Mouse (Mus musculus): ENCODE data around the gene Faim2. TPM values are rescaled to one million over a fixed set of nuclear protein-coding genes. Genes with fewer than 3 reads are reported as not detected.

Faim2 gene
- polyA plus RNA-seq, 1 experiment from 2014 or later: 0.17 TPM

- no peak overlapping the region for H3K9ac ChIP-seq
- H3K36me3 ChIP-seq: no peaks in the 10 kb centered on the region
- peaks cover 2% of the 10 kb centered on the region for H3K4me1 ChIP-seq
- H3K9me3 ChIP-seq: no peaks in the 10 kb centered on the region
- no peak overlapping the region for H3K4me3 ChIP-seq
- WGBS: 45% methylated on average over 11 of the region's 11 CpGs
- no peak overlapping the region for H3K27ac ChIP-seq
- no peak for ATAC-seq (ENCODE audit: insufficient number of reproducible peaks, low FRiP score, low TSS enrichment, low read depth)
- H3K27me3 ChIP-seq: 0 out of 2 replicates have a peak, but pooled peaks cover 5% of the 10 kb centered on the region
- no peak overlapping the region for H3K4me2 ChIP-seq
These were observed 9.2 kb upstream of the Faim2 start for GRCm38 (mm10) chr15:99536889-99537862.

DNA sequence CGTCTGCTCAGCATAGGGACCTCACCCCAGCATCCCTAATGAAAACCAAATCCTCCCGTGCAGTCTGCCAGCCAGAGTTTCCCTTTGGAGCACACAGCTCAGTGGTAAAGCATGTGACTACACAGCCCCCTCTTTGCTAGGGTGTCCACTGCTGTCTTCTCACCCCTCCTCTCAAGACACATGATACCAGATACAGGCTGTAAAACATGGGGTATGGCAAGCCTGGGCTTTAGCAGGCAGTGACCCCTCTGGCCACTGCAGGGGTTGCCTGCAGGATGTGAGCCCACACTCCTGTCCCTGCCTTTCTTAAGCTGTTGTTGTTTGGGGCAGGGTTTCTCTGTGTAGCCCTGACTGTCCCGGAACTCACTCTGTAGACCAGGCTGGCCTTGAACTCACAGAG, 4.1 kb upstream of the Faim2 start:
- ATAC-seq (ENCODE audit: insufficient number of reproducible peaks, low FRiP score, low TSS enrichment, low read depth): no peak

DNA sequence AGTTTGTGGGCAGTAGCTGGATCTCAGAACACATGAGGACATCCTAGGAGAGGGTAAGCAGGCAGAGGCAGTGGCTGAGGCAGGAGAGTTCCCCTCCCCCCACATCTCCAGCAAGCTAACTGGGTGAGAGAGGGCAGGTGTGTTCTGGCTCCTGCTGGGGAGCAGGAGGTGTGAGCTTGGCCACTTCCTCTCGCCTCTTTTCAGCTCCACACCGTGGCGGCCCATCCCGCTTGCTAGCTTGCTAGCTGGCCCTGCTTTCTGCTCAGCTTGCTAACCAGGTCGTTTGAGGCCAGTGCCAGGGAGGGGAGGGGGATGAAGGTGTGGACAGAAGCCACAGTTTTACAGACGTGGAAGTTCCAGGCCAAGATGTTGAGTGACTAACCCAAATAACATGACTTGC, 3.2 kb upstream of the Faim2 start:
- no peak overlapping the region for H3K27ac ChIP-seq
- peaks cover 22% of the 10 kb centered on the region for H3K4me1 ChIP-seq
- H3K9me3 ChIP-seq: no peaks in the 10 kb centered on the region
- no peak for ATAC-seq (ENCODE audit: insufficient number of reproducible peaks, low FRiP score, low TSS enrichment, low read depth)
- H3K9ac ChIP-seq: no peak overlapping the region
- no peaks in the 10 kb centered on the region for H3K36me3 ChIP-seq
- H3K4me3 ChIP-seq: no peak overlapping the region
- H3K4me2 ChIP-seq: no peak overlapping the region
- WGBS: 28% methylated on average over 6 of the region's 6 CpGs
- H3K27me3 ChIP-seq: peaks cover 34% of the 10 kb centered on the region

More for the DNA sequence above, 4.1 kb upstream of the Faim2 start:
- 37% methylated on average over 3 of the region's 3 CpGs for WGBS
- no peaks in the 10 kb centered on the region for H3K9me3 ChIP-seq
- no peak overlapping the region for H3K27ac ChIP-seq
- H3K4me1 ChIP-seq: peaks cover 22% of the 10 kb centered on the region
- no peaks in the 10 kb centered on the region for H3K36me3 ChIP-seq
- no peak overlapping the region for H3K9ac ChIP-seq
- H3K4me3 ChIP-seq: no peak overlapping the region
- H3K4me2 ChIP-seq: no peak overlapping the region
- H3K27me3 ChIP-seq: peaks cover 34% of the 10 kb centered on the region

DNA sequence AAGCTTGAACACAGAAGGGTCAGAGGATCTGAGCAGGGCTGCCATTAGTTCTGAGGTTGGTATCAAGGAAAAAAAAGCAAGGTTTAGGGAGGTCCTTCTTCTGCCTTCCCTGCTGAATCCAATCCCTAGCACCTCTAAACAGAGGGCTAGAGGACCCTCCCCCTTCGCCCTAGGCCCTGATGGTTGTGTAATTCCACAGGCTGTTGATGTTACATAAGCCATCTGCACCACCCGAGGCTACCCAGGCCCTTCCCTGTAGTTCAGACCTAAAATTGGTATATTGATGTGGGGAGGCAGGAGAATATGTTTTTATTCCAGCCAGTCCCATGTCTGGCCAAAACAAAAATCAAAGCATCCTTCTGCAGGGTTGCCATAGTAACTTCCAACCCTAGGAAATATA, 1.3 kb downstream of the Faim2 start:
- peaks cover 34% of the 10 kb centered on the region for H3K27me3 ChIP-seq

DNA sequence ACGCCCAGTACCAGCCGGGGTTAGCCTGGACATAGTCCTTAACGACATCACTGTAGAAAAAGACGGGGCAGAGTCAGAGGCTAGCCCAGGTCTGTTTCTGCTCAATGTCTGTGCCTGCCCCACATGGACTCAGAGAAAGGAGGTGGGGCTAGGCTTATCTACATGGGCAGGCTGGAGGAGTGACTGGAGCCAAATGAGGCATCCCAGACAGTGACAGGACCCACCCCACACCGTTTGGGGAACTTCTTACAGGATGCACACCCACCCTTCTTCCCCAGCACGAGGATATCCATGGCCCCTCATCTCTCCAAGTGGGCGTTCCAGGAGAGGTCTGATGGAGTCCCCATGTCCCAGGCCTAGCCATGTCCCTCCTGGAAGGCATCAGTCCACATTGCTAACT, 7.7 kb downstream of the Faim2 start:
- H3K4me3 ChIP-seq: no peak overlapping the region
- WGBS: 74% methylated on average over 7 of the region's 7 CpGs
- H3K36me3 ChIP-seq: no peaks in the 10 kb centered on the region
- no peak overlapping the region for H3K27ac ChIP-seq
- no peaks in the 10 kb centered on the region for H3K9me3 ChIP-seq
- no peak overlapping the region for H3K9ac ChIP-seq
- peaks cover 13% of the 10 kb centered on the region; the same call in 1 of the 2 replicates for H3K27me3 ChIP-seq
- no peak overlapping the region for H3K4me2 ChIP-seq
- 0 out of 2 replicates have a peak, but pooled peaks cover 5% of the 10 kb centered on the region for H3K4me1 ChIP-seq
- no peak for ATAC-seq (ENCODE audit: insufficient number of reproducible peaks, low FRiP score, low TSS enrichment, low read depth)

More for the DNA sequence above, 1.3 kb downstream of the Faim2 start:
- no peak overlapping the region for H3K27ac ChIP-seq
- WGBS: 49% methylated on average over 2 of the region's 2 CpGs
- H3K9me3 ChIP-seq: no peaks in the 10 kb centered on the region
- H3K36me3 ChIP-seq: no peaks in the 10 kb centered on the region
- no peak overlapping the region for H3K9ac ChIP-seq
- ATAC-seq (ENCODE audit: insufficient number of reproducible peaks, low FRiP score, low TSS enrichment, low read depth): no peak
- H3K4me1 ChIP-seq: peaks cover 15% of the 10 kb centered on the region
- H3K4me2 ChIP-seq: no peak overlapping the region
- H3K4me3 ChIP-seq: no peak overlapping the region

DNA sequence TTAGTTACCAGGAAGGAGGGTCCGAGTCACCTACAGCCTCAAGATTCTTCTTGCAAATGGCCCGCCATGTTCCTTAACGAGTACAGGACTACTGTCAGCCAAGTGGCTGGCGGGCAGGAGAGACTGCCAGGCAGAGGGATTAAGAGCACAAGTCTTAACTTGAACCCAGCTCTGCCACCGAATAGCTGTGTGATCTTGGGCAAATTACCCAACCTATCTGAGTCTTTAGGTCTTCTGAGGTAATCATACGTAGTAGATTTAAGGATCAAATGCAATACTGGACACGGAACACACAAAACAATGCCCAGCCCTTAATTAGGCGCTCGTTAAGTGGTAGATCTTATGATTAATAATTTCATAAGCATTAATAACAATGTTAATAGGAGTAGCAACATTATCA, 8.3 kb downstream of the Faim2 start:
- no peak overlapping the region for H3K4me3 ChIP-seq
- no peak overlapping the region for H3K9ac ChIP-seq
- H3K4me2 ChIP-seq: no peak overlapping the region
- 89% methylated on average over 9 of the region's 9 CpGs for WGBS
- no peaks in the 10 kb centered on the region for H3K36me3 ChIP-seq
- ATAC-seq (ENCODE audit: insufficient number of reproducible peaks, low FRiP score, low TSS enrichment, low read depth): no peak
- no peak overlapping the region for H3K27ac ChIP-seq
- peaks cover 13% of the 10 kb centered on the region; the same call in 1 of the 2 replicates for H3K27me3 ChIP-seq
- no peaks in the 10 kb centered on the region for H3K9me3 ChIP-seq
- 0 out of 2 replicates have a peak, but pooled peaks cover 5% of the 10 kb centered on the region for H3K4me1 ChIP-seq

DNA sequence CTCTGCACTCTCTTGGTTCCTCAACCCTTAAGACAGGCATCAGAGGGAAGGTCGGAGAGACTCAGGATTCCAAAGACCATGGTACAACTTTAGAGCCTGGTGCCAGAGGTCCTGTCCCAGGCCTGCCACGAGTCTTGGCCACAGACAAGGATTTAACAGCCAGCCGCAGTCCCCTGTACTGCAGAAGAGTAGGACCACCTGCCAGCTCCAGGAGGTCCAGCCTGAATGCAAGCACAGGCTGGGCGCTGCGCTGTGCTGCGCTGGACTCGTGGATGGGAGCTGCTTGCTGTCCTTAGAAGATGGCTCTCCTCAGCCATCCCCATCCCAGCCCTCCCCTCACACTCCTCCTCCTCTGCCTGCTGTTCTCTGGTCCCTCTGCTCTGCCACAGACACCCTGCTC, 10.2 kb downstream of the Faim2 start:
- H3K9ac ChIP-seq: no peak overlapping the region
- 0 out of 2 replicates have a peak, but pooled peaks cover 5% of the 10 kb centered on the region for H3K4me1 ChIP-seq
- H3K27me3 ChIP-seq: peaks cover 13% of the 10 kb centered on the region; the same call in 1 of the 2 replicates
- no peak overlapping the region for H3K27ac ChIP-seq
- no peak overlapping the region for H3K4me2 ChIP-seq
- 64% methylated on average over 7 of the region's 7 CpGs for WGBS
- ATAC-seq (ENCODE audit: insufficient number of reproducible peaks, low FRiP score, low TSS enrichment, low read depth): no peak
- no peaks in the 10 kb centered on the region for H3K36me3 ChIP-seq
- no peak overlapping the region for H3K4me3 ChIP-seq
- H3K9me3 ChIP-seq: no peaks in the 10 kb centered on the region

- H3K4me3 ChIP-seq: no peak overlapping the region
- H3K9ac ChIP-seq: no peak overlapping the region
- H3K4me1 ChIP-seq: peaks cover 13% of the 10 kb centered on the region
- ATAC-seq (ENCODE audit: insufficient number of reproducible peaks, low FRiP score, low TSS enrichment, low read depth): no peak
- H3K4me2 ChIP-seq: no peak overlapping the region
- H3K27ac ChIP-seq: no peak overlapping the region
- no peaks in the 10 kb centered on the region for H3K9me3 ChIP-seq
- WGBS: 35% methylated on average over 8 of the region's 8 CpGs
- peaks cover 13% of the 10 kb centered on the region; the same call in 1 of the 2 replicates for H3K27me3 ChIP-seq
- no peaks in the 10 kb centered on the region for H3K36me3 ChIP-seq
These were observed 11.2 kb downstream of the Faim2 start for GRCm38 (mm10) chr15:99516715-99517114.

- Histone ChIP-seq H3K27ac (no peak overlapping the region), H3K36me3 (no peaks in the 10 kb centered on the region), H3K4me1 (peaks cover 18% of the 10 kb centered on the region), H3K4me2 (no peak overlapping the region), H3K4me3 (no peak overlapping the region), H3K9ac (no peak overlapping the region), H3K9me3 (no peaks in the 10 kb centered on the region), H3K27me3 (peaks cover 10% of the 10 kb centered on the region; the same call in 1 of the 2 replicates)
- 74% methylated on average over 15 of the region's 15 CpGs for WGBS
- no peak for ATAC-seq (ENCODE audit: insufficient number of reproducible peaks, low FRiP score, low TSS enrichment, low read depth)
These were observed 16.0 kb downstream of the Faim2 start for GRCm38 (mm10) chr15:99511797-99512525.

- no peak overlapping the region for H3K9ac ChIP-seq
- H3K4me3 ChIP-seq: no peak overlapping the region
- WGBS: 52% methylated on average over 3 of the region's 3 CpGs
- no peak overlapping the region for H3K4me2 ChIP-seq
- H3K9me3 ChIP-seq: no peaks in the 10 kb centered on the region
- ATAC-seq (ENCODE audit: insufficient number of reproducible peaks, low FRiP score, low TSS enrichment, low read depth): no peak
- H3K27me3 ChIP-seq: peaks cover under 1% of the 10 kb centered on the region; the same call in 1 of the 2 replicates
- H3K27ac ChIP-seq: no peak overlapping the region
- H3K36me3 ChIP-seq: no peaks in the 10 kb centered on the region
- peaks cover 23% of the 10 kb centered on the region for H3K4me1 ChIP-seq
These were observed 17.3 kb downstream of the Faim2 start for GRCm38 (mm10) chr15:99510621-99511020.

DNA sequence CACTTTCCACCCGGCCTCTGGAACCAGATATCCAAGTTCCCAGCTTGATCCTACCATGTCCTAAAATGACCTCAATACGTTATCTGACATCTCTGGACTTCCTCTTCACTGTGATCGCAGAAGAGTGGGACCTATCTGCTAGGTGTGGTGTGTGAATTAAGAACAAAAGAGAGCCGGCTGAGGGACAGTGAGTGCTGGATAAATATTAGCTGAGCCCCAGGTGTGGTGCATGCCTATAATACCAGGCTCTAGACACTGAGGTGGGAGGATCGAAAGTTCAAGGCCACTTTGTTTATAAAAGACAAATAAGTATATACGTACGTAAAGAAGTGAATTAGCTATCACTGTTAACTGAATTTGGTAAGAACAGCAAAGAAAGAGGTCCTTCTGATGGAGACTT, 18.1 kb downstream of the Faim2 start:
- no peak overlapping the region for H3K9ac ChIP-seq
- WGBS: 84% methylated on average over 7 of the region's 7 CpGs
- H3K4me2 ChIP-seq: no peak overlapping the region
- no peak overlapping the region for H3K27ac ChIP-seq
- no peaks in the 10 kb centered on the region for H3K36me3 ChIP-seq
- peaks cover 28% of the 10 kb centered on the region for H3K4me1 ChIP-seq
- no peaks in the 10 kb centered on the region for H3K9me3 ChIP-seq
- H3K4me3 ChIP-seq: no peak overlapping the region
- no peak for ATAC-seq (ENCODE audit: insufficient number of reproducible peaks, low FRiP score, low TSS enrichment, low read depth)
- H3K27me3 ChIP-seq: no peaks in the 10 kb centered on the region; the same call in 1 of the 2 replicates

Measured in limb, embryonic 15.5 days (tissue).